Mouse (Mus musculus): Measurements from ENCODE around the gene Pigv.
A peak's percentile ranks its signal among the peaks of the same experiment; 100 is the strongest.

The Pigv gene

GRCm38 (mm10) chr4:133645680-133646079 lies 26.8 kb downstream of the Pigv start:
- DNase-seq (ENCODE audit: low spot score in 2 of 2): no peak

GRCm38 (mm10) chr4:133645195-133645594 lies 27.3 kb downstream of the Pigv start:
- DNase-seq (ENCODE audit: low spot score in 2 of 2): no peak

- no peak for DNase-seq (ENCODE audit: low spot score in 2 of 2)
Measured at GRCm38 (mm10) chr4:133634043-133634410, 38.4 kb downstream of the Pigv start.

- peak; percentile 81 to 85 for DNase-seq (ENCODE audit: low spot score in 2 of 2)
Measured at GRCm38 (mm10) chr4:133633332-133634042, 39.0 kb downstream of the Pigv start.

GRCm38 (mm10) chr4:133632483-133633327 lies 39.7 kb downstream of the Pigv start:
- DNase-seq (ENCODE audit: low spot score in 2 of 2): peak in 1 of 2 experiments; percentile 42

- no peak for DNase-seq (ENCODE audit: low spot score in 2 of 2)
Measured at GRCm38 (mm10) chr4:133631769-133632411, 40.6 kb downstream of the Pigv start.

GRCm38 (mm10) chr4:133631071-133631768 lies 41.2 kb downstream of the Pigv start:
- no peak for DNase-seq (ENCODE audit: low spot score in 2 of 2)

GRCm38 (mm10) chr4:133630326-133630920 lies 42.0 kb downstream of the Pigv start:
- DNase-seq (ENCODE audit: low spot score in 2 of 2): no peak

GRCm38 (mm10) chr4:133629191-133629590 lies 43.3 kb downstream of the Pigv start:
- no peak for DNase-seq (ENCODE audit: low spot score in 2 of 2)

GRCm38 (mm10) chr4:133628517-133628916 lies 43.9 kb downstream of the Pigv start:
- no peak for DNase-seq (ENCODE audit: low spot score in 2 of 2)

- no peak for DNase-seq (ENCODE audit: low spot score in 2 of 2)
Measured at GRCm38 (mm10) chr4:133627039-133627438, 45.4 kb downstream of the Pigv start.

GRCm38 (mm10) chr4:133626621-133627020 lies 45.8 kb downstream of the Pigv start:
- no peak for DNase-seq (ENCODE audit: low spot score in 2 of 2)

GRCm38 (mm10) chr4:133626221-133626620 lies 46.2 kb downstream of the Pigv start:
- no peak for DNase-seq (ENCODE audit: low spot score in 2 of 2)

- no peak for DNase-seq (ENCODE audit: low spot score in 2 of 2)
Measured at GRCm38 (mm10) chr4:133625621-133626071, 46.8 kb downstream of the Pigv start.

GRCm38 (mm10) chr4:133624830-133625229 lies 47.6 kb downstream of the Pigv start:
- no peak for DNase-seq (ENCODE audit: low spot score in 2 of 2)

GRCm38 (mm10) chr4:133622161-133622695 lies 50.2 kb downstream of the Pigv start:
- no peak for DNase-seq (ENCODE audit: low spot score in 2 of 2)

- no peak for DNase-seq (ENCODE audit: low spot score in 2 of 2)
Measured at GRCm38 (mm10) chr4:133620668-133621067, 51.8 kb downstream of the Pigv start.

GRCm38 (mm10) chr4:133619473-133620136 lies 52.8 kb downstream of the Pigv start:
- no peak for DNase-seq (ENCODE audit: low spot score in 2 of 2)

- DNase-seq (ENCODE audit: low spot score in 2 of 2): no peak
Measured at GRCm38 (mm10) chr4:133617936-133618335, 54.5 kb downstream of the Pigv start.

- no peak for DNase-seq (ENCODE audit: low spot score in 2 of 2)
Measured at GRCm38 (mm10) chr4:133615416-133615815, 57.0 kb downstream of the Pigv start.
